Mouse (Mus musculus): ENCODE measurements around the gene Mocs1. TPM values are rescaled to one million over a fixed set of nuclear protein-coding genes. Genes with fewer than 3 reads are reported as not detected.

Mocs1 gene
- polyA plus RNA-seq, 1 experiment, result 41.1 TPM

GRCm38 (mm10) chr17:49484435-49484834 is 56.3 kb downstream of the Mocs1 start:
- no peak for DNase-seq (ENCODE audit: low read depth)

- no peak for DNase-seq (ENCODE audit: low read depth)
These were observed 60.9 kb downstream of the Mocs1 start for GRCm38 (mm10) chr17:49489098-49489497.

- DNase-seq (ENCODE audit: low read depth), result no peak
These were observed 65.1 kb downstream of the Mocs1 start for GRCm38 (mm10) chr17:49493276-49493675.

- no peak for DNase-seq (ENCODE audit: low read depth)
These were observed 70.0 kb downstream of the Mocs1 start for GRCm38 (mm10) chr17:49498169-49498568.

- no peak for DNase-seq (ENCODE audit: low read depth)
These were observed 71.5 kb downstream of the Mocs1 start for GRCm38 (mm10) chr17:49499635-49500034.

- DNase-seq (ENCODE audit: low read depth), result no peak
These were observed 72.1 kb downstream of the Mocs1 start for GRCm38 (mm10) chr17:49500234-49500633.

GRCm38 (mm10) chr17:49503246-49503900 is 75.2 kb downstream of the Mocs1 start:
- no peak for DNase-seq (ENCODE audit: low read depth)

Other genes with a start within 250 kb of the Mocs1 start
- gene Daam2, start 136.0 kb downstream of the Mocs1 start, polyA plus RNA-seq (2012; rRNA removed), result 9.2 and 9.4 TPM in 2 replicates
- 0.59 and 1.2 TPM in 2 replicates for gene Kif6, start 186.8 kb downstream of the Mocs1 start, polyA plus RNA-seq (2012; rRNA removed)